Mouse (Mus musculus) midbrain, embryonic 13.5 days (tissue): ENCODE data around the gene Rbm5. TPM values are rescaled to one million over a fixed set of nuclear protein-coding genes. Genes with fewer than 3 reads are reported as not detected.

Source experiments
- ATAC-seq: fragments of 200-750 bp; cut with Nextera tagmentation; 2 replicates; pipeline ENCODE4 v1.8.0; 2017; ENCODE audit warnings: mild to moderate bottlenecking, moderate TSS enrichment, moderate library complexity
- H3K27ac ChIP-seq: fragments of 300-500 bp; sonication (generic); 2 replicates; pipeline ENCODE4 v1.5.1; 2015; ENCODE audit warnings: inconsistent platforms, mild to moderate bottlenecking, moderate library complexity
- H3K27me3 ChIP-seq: fragments of 300-500 bp; sonication (generic); 2 replicates; pipeline ENCODE4 v1.6.1; 2015; ENCODE audit warnings: mild to moderate bottlenecking, inconsistent platforms
- H3K36me3 ChIP-seq: fragments of 300-500 bp; sonication (generic); 2 replicates; pipeline ENCODE4 v1.6.1; 2015; ENCODE audit warnings: mild to moderate bottlenecking, inconsistent platforms
- H3K4me1 ChIP-seq: fragments of 300-500 bp; sonication (generic); replicated peaks from 2 replicates; pipeline ENCODE4 v1.6.1; 2015; ENCODE audit warnings: inconsistent platforms
- H3K4me2 ChIP-seq: fragments of 300-500 bp; sonication (generic); replicated peaks from 2 replicates; pipeline ENCODE4 v1.6.1; 2015; ENCODE audit warnings: moderate library complexity, mild to moderate bottlenecking, inconsistent platforms
- H3K4me3 ChIP-seq: fragments of 300-500 bp; sonication (generic); replicated peaks from 2 replicates; pipeline ENCODE4 v1.5.1; 2015; ENCODE audit warnings: mild to moderate bottlenecking, inconsistent platforms
- H3K9ac ChIP-seq: fragments of 300-500 bp; sonication (generic); replicated peaks from 2 replicates; pipeline ENCODE4 v1.6.1; 2015; ENCODE audit warnings: mild to moderate bottlenecking, inconsistent platforms
- H3K9me3 ChIP-seq: fragments of 300-500 bp; sonication (generic); 2 replicates; pipeline ENCODE4 v1.6.1; 2016; ENCODE audit warnings: mild to moderate bottlenecking, inconsistent platforms
- WGBS: fragments of 180-500 bp; shearing (Covaris S2); methylation state at CpG from one replicate; pipeline ENCODE4 v1.1.7; 2015; 5-methylcytosine and 5-hydroxymethylcytosine counted together
- polyA plus RNA-seq: library from polyadenylated mRNA; unstranded; fragments of >200 nt; fragmentation: Nextera tagmentation; extraction: Ambion mirVana; gene quantifications from 2 replicates; pipeline ENCODE4 v1.2.1, GENCODE M21; 2015

Rbm5 gene
- polyA plus RNA-seq, 1 experiment from 2014 or later = 315 TPM

- peaks cover 95% of the 10 kb centered on the region for H3K36me3 ChIP-seq
- H3K9me3 ChIP-seq = no peaks in the 10 kb centered on the region
- no peaks in the 10 kb centered on the region for H3K27me3 ChIP-seq
- no peak overlapping the region for H3K9ac ChIP-seq
- no peak overlapping the region for H3K27ac ChIP-seq
- ATAC-seq = no peak
- 94% methylated on average over 5 of the region's 5 CpGs for WGBS
- H3K4me2 ChIP-seq = no peak overlapping the region
- no peak overlapping the region for H3K4me3 ChIP-seq
- H3K4me1 ChIP-seq = no peaks in the 10 kb centered on the region
Observed at GRCm38 (mm10) chr9:107750378-107750777, 20.4 kb downstream of the Rbm5 start.

GRCm38 (mm10) chr9:107748063-107748462 lies 22.7 kb downstream of the Rbm5 start:
- Histone ChIP-seq H3K36me3 (peaks cover 97% of the 10 kb centered on the region), H3K9me3 (no peaks in the 10 kb centered on the region), H3K4me2 (no peak overlapping the region), H3K9ac (no peak overlapping the region), H3K4me3 (no peak overlapping the region), H3K27ac (no peak overlapping the region), H3K4me1 (no peaks in the 10 kb centered on the region), H3K27me3 (no peaks in the 10 kb centered on the region)
- no peak for ATAC-seq
- WGBS = 100% methylated on average over 3 of the region's 3 CpGs

GRCm38 (mm10) chr9:107747310-107747709 lies 23.5 kb downstream of the Rbm5 start:
- H3K27ac ChIP-seq = no peak overlapping the region
- H3K36me3 ChIP-seq = peaks cover 98% of the 10 kb centered on the region
- no peak overlapping the region for H3K9ac ChIP-seq
- H3K4me3 ChIP-seq = no peak overlapping the region
- H3K4me2 ChIP-seq = no peak overlapping the region
- no peaks in the 10 kb centered on the region for H3K9me3 ChIP-seq
- 100% methylated on average over 1 of the region's 1 CpGs for WGBS
- ATAC-seq = no peak
- H3K27me3 ChIP-seq = no peaks in the 10 kb centered on the region
- H3K4me1 ChIP-seq = no peaks in the 10 kb centered on the region

GRCm38 (mm10) chr9:107746679-107747078 lies 24.1 kb downstream of the Rbm5 start:
- Histone ChIP-seq H3K27ac (no peak overlapping the region), H3K4me3 (no peak overlapping the region), H3K36me3 (peaks cover 98% of the 10 kb centered on the region), H3K9me3 (no peaks in the 10 kb centered on the region), H3K9ac (no peak overlapping the region), H3K4me1 (no peaks in the 10 kb centered on the region), H3K4me2 (no peak overlapping the region), H3K27me3 (no peaks in the 10 kb centered on the region)
- no peak for ATAC-seq
- 95% methylated on average over 3 of the region's 3 CpGs for WGBS

- no peaks in the 10 kb centered on the region for H3K9me3 ChIP-seq
- H3K4me1 ChIP-seq = no peaks in the 10 kb centered on the region
- H3K27me3 ChIP-seq = no peaks in the 10 kb centered on the region
- H3K9ac ChIP-seq = no peak overlapping the region
- ATAC-seq = no peak
- H3K4me3 ChIP-seq = no peak overlapping the region
- no peak overlapping the region for H3K4me2 ChIP-seq
- peaks cover 98% of the 10 kb centered on the region for H3K36me3 ChIP-seq
- H3K27ac ChIP-seq = no peak overlapping the region
- 95% methylated on average over 6 of the region's 6 CpGs for WGBS
Observed at GRCm38 (mm10) chr9:107744061-107744460, 26.7 kb downstream of the Rbm5 start.

- H3K4me1 ChIP-seq = peaks cover 47% of the 10 kb centered on the region
- H3K4me3 ChIP-seq = no peak overlapping the region
- no peak overlapping the region for H3K4me2 ChIP-seq
- peaks cover 56% of the 10 kb centered on the region for H3K36me3 ChIP-seq
- 46% methylated on average over 4 of the region's 4 CpGs for WGBS
- ATAC-seq = peak; percentile 9
- H3K27me3 ChIP-seq = no peaks in the 10 kb centered on the region
- no peak overlapping the region for H3K9ac ChIP-seq
- no peaks in the 10 kb centered on the region for H3K9me3 ChIP-seq
- H3K27ac ChIP-seq = peak overlapping the region; percentile 71
Observed at GRCm38 (mm10) chr9:107738841-107739202, 32.0 kb downstream of the Rbm5 start.

- 19% methylated on average over 7 of the region's 7 CpGs for WGBS
- H3K27ac ChIP-seq = peak overlapping the region; percentile 71
- H3K36me3 ChIP-seq = peaks cover 50% of the 10 kb centered on the region
Observed at GRCm38 (mm10) chr9:107738020-107738840, 32.6 kb downstream of the Rbm5 start.

GRCm38 (mm10) chr9:107736185-107736485 lies 34.7 kb downstream of the Rbm5 start:
- H3K4me2 ChIP-seq = peak overlapping the region; percentile 50
- H3K9me3 ChIP-seq = no peaks in the 10 kb centered on the region

More at GRCm38 (mm10) chr9:107738020-107738840, 32.6 kb downstream of the Rbm5 start:
- Histone ChIP-seq H3K4me2 (no peak overlapping the region), H3K9ac (no peak overlapping the region), H3K27me3 (no peaks in the 10 kb centered on the region), H3K9me3 (no peaks in the 10 kb centered on the region), H3K4me1 (peaks cover 47% of the 10 kb centered on the region), H3K4me3 (no peak overlapping the region)
- ATAC-seq = peak; percentile 47

GRCm38 (mm10) chr9:107735356-107736184 lies 35.2 kb downstream of the Rbm5 start:
- Histone ChIP-seq H3K36me3 (peaks cover 24% of the 10 kb centered on the region), H3K4me1 (peaks cover 59% of the 10 kb centered on the region), H3K4me2 (peak overlapping the region; percentile 50), H3K27ac (peak overlapping the region; percentile 88), H3K9ac (peak overlapping the region; percentile 59), H3K4me3 (peak overlapping the region; percentile 17), H3K27me3 (no peaks in the 10 kb centered on the region), H3K9me3 (no peaks in the 10 kb centered on the region)
- 4% methylated on average over 17 of the region's 17 CpGs for WGBS
- peak; percentile 44 for ATAC-seq

More at GRCm38 (mm10) chr9:107736185-107736485, 34.7 kb downstream of the Rbm5 start:
- peaks cover 29% of the 10 kb centered on the region for H3K36me3 ChIP-seq
- no peaks in the 10 kb centered on the region for H3K27me3 ChIP-seq
- H3K27ac ChIP-seq = peak overlapping the region; percentile 88
- ATAC-seq = 0 out of 2 replicates have a peak, but pooled peaks have one; percentile 1
- H3K4me3 ChIP-seq = peak overlapping the region; percentile 17
- peak overlapping the region; percentile 59 for H3K9ac ChIP-seq
- 2% methylated on average over 7 of the region's 7 CpGs for WGBS
- peaks cover 53% of the 10 kb centered on the region for H3K4me1 ChIP-seq

- H3K4me2 ChIP-seq = peak overlapping the region; percentile 50; the same call in 1 of the 2 replicates
- peak overlapping the region; percentile 59 for H3K9ac ChIP-seq
- no peaks in the 10 kb centered on the region for H3K27me3 ChIP-seq
- H3K4me1 ChIP-seq = peaks cover 69% of the 10 kb centered on the region
- H3K9me3 ChIP-seq = no peaks in the 10 kb centered on the region
- H3K36me3 ChIP-seq = peaks cover 14% of the 10 kb centered on the region
- WGBS = 9% methylated on average over 7 of the region's 7 CpGs
- peak overlapping the region; percentile 88 for H3K27ac ChIP-seq
- 0 out of 2 replicates have a peak, but pooled peaks have one; percentile 8 for ATAC-seq
- no peak overlapping the region for H3K4me3 ChIP-seq
Observed at GRCm38 (mm10) chr9:107734567-107734971, 36.2 kb downstream of the Rbm5 start.

GRCm38 (mm10) chr9:107729709-107730108 lies 41.1 kb downstream of the Rbm5 start:
- H3K4me2 ChIP-seq = peak overlapping the region; percentile 11
- H3K9me3 ChIP-seq = no peaks in the 10 kb centered on the region
- no peaks in the 10 kb centered on the region for H3K36me3 ChIP-seq
- peaks cover 61% of the 10 kb centered on the region for H3K4me1 ChIP-seq
- H3K27me3 ChIP-seq = no peaks in the 10 kb centered on the region
- peak; percentile 57 for ATAC-seq
- H3K9ac ChIP-seq = no peak overlapping the region
- H3K27ac ChIP-seq = peak overlapping the region; percentile 89
- H3K4me3 ChIP-seq = no peak overlapping the region
- WGBS = 7% methylated on average over 3 of the region's 3 CpGs
